Mouse (Mus musculus) limb, embryonic 10.5 days (tissue): ENCODE data around the gene Atoh8. TPM values are rescaled to one million over a fixed set of nuclear protein-coding genes. Genes with fewer than 3 reads are reported as not detected.

Experiments
- DNase-seq: peaks from one replicate; pipeline ENCODE4 v3.0.0-alpha.2; 2017; ENCODE audit warnings: low spot score
- H3K27ac ChIP-seq: fragments of 300-500 bp; sonication (generic); 2 replicates; pipeline ENCODE4 v1.5.1; 2016; ENCODE audit warnings: mild to moderate bottlenecking
- H3K27me3 ChIP-seq: fragments of 300-500 bp; sonication (generic); 2 replicates; pipeline ENCODE4 v1.6.1; 2016; ENCODE audit warnings: low read depth, mild to moderate bottlenecking; ENCODE audit not compliant: poor library complexity, severe bottlenecking
- H3K36me3 ChIP-seq: fragments of 300-500 bp; sonication (generic); 2 replicates; pipeline ENCODE4 v1.6.1; 2016; ENCODE audit warnings: mild to moderate bottlenecking, moderate library complexity
- H3K4me1 ChIP-seq: fragments of 300-500 bp; sonication (generic); 2 replicates; pipeline ENCODE4 v1.6.1; 2016
- H3K4me3 ChIP-seq: fragments of 300-500 bp; sonication (generic); 2 replicates; pipeline ENCODE4 v1.5.1; 2016; ENCODE audit warnings: mild to moderate bottlenecking, moderate library complexity
- H3K9me3 ChIP-seq: fragments of 300-500 bp; sonication (generic); replicated peaks from 2 replicates; pipeline ENCODE4 v1.6.1; 2016; ENCODE audit warnings: mild to moderate bottlenecking
- WGBS: fragments of 180-500 bp; shearing (Covaris S2); methylation state at CpG from one replicate; pipeline ENCODE4 v1.1.7; 2016; 5-methylcytosine and 5-hydroxymethylcytosine counted together
- polyA plus RNA-seq: library from polyadenylated mRNA; unstranded; fragments of >200 nt; fragmentation: Nextera tagmentation; extraction: Ambion mirVana; gene quantifications from 2 replicates; pipeline ENCODE4 v1.2.1, GENCODE M21; 2016

Atoh8 gene
- polyA plus RNA-seq, 1 experiment from 2014 or later: 24.9 TPM

DNA sequence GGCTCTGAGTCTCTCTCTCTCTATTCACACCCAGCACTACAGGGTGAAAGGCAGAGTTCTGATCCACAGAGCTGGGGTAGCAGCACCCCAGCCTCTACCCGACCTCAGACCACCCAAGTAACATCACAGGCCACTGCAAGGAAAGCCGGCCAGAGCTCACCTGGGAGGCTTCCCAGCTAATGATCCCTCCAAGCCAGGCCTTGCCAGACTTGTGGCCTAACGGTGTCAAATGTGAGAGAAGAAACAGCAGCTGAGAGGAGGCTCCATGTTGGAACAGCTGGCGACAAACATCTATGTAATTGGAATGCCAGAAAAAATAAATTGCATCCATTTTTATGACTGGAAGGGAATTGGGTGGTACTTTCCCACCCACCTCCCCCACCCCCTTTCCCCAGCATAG is 17.1 kb downstream of the Atoh8 start:
- Histone ChIP-seq H3K36me3 (peaks cover 6% of the 10 kb centered on the region; the same call in 1 of the 2 replicates), H3K27me3 (peaks cover 10% of the 10 kb centered on the region), H3K4me3 (no peak overlapping the region), H3K4me1 (peaks cover 99% of the 10 kb centered on the region), H3K27ac (peak overlapping the region; percentile 81), H3K9me3 (no peaks in the 10 kb centered on the region)
- WGBS: 12% methylated on average over 4 of the region's 4 CpGs
- DNase-seq: no peak

DNA sequence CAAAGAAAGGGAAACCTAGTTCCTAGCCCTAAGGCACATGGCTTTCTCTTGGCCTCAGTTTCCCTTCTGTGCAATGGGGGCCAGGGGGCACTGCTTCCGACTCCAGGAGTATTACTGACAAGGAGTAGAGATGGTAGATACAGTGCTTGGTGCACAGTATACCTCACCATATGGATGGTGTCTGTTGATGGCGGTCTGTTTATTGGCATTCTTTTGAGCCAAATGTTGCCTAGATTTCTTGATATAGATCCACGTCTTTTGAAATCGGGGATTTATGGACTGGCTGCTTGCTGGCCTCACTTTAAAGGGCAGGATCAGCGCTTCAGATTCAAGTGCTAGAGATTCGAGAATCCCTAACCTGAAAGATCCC is 18.0 kb downstream of the Atoh8 start:
- H3K27ac ChIP-seq: peak overlapping the region; percentile 81
- peak overlapping the region; percentile 28 for H3K4me3 ChIP-seq
- H3K4me1 ChIP-seq: peaks cover 99% of the 10 kb centered on the region
- 39% methylated on average over 6 of the region's 6 CpGs for WGBS
- no peaks in the 10 kb centered on the region for H3K9me3 ChIP-seq
- peaks cover 9% of the 10 kb centered on the region for H3K27me3 ChIP-seq
- H3K36me3 ChIP-seq: peaks cover 6% of the 10 kb centered on the region; the same call in 1 of the 2 replicates
- no peak for DNase-seq

DNA sequence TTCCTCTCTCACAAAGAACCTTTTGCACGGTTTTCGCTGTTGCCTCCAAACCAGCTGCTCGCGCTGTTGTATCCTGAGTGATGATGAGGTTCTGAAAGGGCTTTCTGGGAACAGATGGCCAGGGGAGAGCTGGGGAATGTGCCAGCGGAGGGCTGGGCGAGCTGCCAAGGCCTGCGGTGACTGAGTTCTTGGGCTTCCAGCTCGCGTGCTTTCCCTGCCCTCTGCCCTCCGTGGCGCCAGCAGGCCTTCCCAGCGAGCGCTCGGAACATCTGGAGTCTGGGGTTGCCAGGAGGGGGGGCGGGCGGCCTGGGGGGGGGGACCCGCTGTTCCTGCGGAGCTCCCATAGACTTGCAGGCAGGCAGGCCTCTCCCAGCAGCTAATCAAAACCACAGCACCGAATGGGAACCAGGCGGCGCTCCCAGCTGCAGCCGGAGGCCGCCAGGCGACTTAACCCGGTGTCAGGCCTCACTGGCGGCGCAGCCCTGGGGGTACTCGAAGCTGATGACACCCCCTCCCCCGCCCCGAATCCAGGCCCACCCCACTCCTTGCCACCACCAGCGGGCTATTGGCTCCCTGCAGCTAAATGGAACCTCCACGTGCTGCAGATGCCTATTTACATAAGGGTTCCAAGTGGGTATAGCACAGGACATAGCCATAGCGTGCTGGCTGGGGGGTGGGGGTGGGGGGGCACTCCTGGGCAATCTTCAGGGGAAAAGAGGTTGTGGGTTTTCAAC is 18.5 kb downstream of the Atoh8 start:
- peaks cover 9% of the 10 kb centered on the region for H3K27me3 ChIP-seq
- peak overlapping the region; percentile 81 for H3K27ac ChIP-seq
- H3K4me3 ChIP-seq: peak overlapping the region; percentile 28
- peaks cover 6% of the 10 kb centered on the region; the same call in 1 of the 2 replicates for H3K36me3 ChIP-seq
- H3K9me3 ChIP-seq: no peaks in the 10 kb centered on the region
- DNase-seq: peak; percentile 97
- peaks cover 99% of the 10 kb centered on the region for H3K4me1 ChIP-seq
- under 1% methylated on average over 33 of the region's 33 CpGs for WGBS

DNA sequence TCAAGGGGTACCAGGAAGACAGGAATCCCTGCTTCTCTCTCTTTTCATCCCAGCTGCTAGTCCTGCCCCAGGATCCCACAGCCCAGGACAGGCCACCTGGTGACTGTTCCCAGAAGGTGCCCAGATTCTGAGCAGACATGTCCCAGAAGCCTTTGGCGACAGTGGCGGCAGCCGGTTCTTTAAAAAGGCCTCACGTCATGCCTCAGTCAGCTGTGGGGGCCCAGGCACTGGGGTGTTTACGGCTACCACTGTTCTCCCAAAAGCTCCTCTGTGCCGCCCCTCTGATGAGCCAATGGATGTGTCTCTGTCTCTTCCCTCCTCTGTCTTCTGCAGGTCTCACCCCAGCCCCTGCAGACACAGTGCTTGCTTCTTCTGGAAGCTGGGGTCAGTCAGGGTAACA is 19.8 kb downstream of the Atoh8 start:
- Histone ChIP-seq H3K36me3 (peaks cover 14% of the 10 kb centered on the region), H3K4me3 (peak overlapping the region; percentile 29; the same call in 1 of the 2 replicates), H3K9me3 (no peaks in the 10 kb centered on the region), H3K27ac (peak overlapping the region; percentile 81), H3K4me1 (peaks cover 98% of the 10 kb centered on the region), H3K27me3 (peaks cover 12% of the 10 kb centered on the region)
- DNase-seq: no peak
- WGBS: 19% methylated on average over 6 of the region's 6 CpGs

DNA sequence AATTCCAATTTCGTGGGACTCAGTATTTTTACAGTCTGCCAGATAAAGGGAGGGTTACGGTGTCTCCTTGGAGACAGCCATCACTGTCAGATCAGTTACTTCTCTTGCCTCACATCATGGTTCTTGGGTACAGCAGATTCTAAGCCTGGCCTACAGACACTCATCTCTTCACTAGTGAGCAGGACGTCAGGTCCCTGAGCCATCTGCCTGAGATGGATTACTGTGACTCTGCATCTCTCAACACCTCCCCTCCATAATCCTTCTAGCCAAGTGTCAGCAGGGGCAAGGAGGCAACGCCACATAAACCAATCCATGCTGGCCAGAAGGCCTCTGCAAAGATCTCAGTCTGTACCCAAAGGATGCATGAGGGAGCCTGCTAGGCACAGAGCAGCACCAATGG is 24.0 kb downstream of the Atoh8 start:
- Histone ChIP-seq H3K4me3 (no peak overlapping the region), H3K27me3 (peaks cover 17% of the 10 kb centered on the region), H3K36me3 (peaks cover 40% of the 10 kb centered on the region), H3K9me3 (no peaks in the 10 kb centered on the region), H3K4me1 (peaks cover 83% of the 10 kb centered on the region), H3K27ac (0 out of 2 replicates have a peak overlapping the region, but pooled peaks have one; percentile 4)
- 62% methylated on average over 4 of the region's 4 CpGs for whole genome bisulfite sequencing
- DNase-seq: no peak

DNA sequence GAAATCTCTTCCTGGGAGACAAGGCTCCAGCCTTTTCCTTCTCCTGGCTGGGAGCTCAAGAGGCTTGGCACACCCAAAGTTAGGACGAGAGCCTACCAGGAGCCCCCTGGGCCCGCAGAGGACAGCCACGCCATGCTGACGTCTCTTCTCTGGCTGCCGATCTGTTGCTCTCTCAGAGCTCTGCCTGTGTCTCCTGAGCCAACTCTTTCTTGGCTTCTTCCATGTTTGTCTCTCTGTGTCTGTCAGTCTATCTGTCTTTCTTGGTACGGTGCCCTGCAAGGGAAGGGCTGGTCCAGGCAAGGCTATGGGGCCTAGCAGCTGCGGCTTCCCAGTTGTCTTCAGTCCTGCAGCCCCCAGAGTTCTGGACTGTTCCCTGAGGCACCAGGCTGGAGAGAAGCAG is 24.6 kb downstream of the Atoh8 start:
- no peak overlapping the region for H3K4me3 ChIP-seq
- H3K36me3 ChIP-seq: peaks cover 45% of the 10 kb centered on the region
- H3K27me3 ChIP-seq: peaks cover 17% of the 10 kb centered on the region
- peaks cover 83% of the 10 kb centered on the region for H3K4me1 ChIP-seq
- H3K9me3 ChIP-seq: no peaks in the 10 kb centered on the region
- 0 out of 2 replicates have a peak overlapping the region, but pooled peaks have one; percentile 20 for H3K27ac ChIP-seq
- WGBS: 89% methylated on average over 7 of the region's 7 CpGs
- DNase-seq: no peak

DNA sequence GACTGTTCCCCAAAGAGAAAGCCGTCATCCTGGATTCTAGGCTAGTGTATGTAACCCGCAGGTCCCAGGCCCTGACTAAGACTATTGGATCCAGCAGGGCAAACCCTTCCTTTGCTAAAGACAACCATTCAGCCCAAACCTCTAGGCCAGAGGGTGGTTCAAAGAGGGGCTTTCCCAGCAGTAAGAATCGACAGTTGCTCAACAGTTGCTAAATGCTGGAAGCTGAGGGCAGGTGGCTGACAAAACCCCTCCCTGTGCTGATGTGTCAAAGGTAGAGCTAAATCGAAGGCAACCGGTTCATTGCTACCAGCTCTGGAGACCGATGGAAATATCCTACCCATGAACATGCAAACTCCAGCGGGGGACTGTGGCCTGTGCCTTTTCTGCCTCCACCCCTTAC is 25.6 kb downstream of the Atoh8 start:
- Histone ChIP-seq H3K27ac (no peak overlapping the region), H3K36me3 (peaks cover 56% of the 10 kb centered on the region), H3K4me3 (no peak overlapping the region), H3K9me3 (no peaks in the 10 kb centered on the region), H3K27me3 (peaks cover 17% of the 10 kb centered on the region), H3K4me1 (peaks cover 83% of the 10 kb centered on the region)
- DNase-seq: no peak
- WGBS: 92% methylated on average over 7 of the region's 7 CpGs

DNA sequence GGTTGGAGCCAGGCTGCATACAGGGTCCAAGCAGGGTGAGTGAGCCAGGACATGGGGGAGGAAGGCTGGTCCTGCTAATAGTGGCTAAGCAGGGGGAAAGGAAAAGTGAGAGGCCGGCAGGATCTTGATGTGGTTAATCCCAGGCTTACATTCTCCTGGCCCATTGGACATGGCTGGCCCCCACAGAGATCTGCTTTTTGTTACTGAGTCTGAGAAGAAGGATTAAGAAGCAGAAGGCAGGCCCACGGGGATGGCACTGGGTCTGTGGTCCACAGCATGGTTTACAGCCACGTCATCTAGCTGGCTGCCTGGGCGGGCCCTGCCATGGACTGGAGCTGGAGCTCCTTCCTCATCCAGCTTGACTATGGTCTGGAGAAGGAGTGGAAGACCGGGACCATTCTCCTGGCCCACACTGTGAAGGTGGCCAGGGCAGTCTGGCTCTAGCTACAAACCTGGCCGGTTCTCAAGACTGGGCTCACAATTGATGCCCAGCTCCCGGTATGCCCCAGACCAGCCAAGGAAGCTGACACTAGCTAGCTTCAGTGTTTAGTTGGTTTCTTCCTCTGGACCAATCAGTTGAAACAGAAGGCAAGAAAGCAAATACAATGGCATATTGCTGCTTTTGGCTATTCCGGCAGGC is 26.9 kb downstream of the Atoh8 start:
- H3K4me3 ChIP-seq: no peak overlapping the region
- H3K9me3 ChIP-seq: no peaks in the 10 kb centered on the region
- H3K27me3 ChIP-seq: peaks cover 17% of the 10 kb centered on the region
- H3K4me1 ChIP-seq: peaks cover 74% of the 10 kb centered on the region
- H3K36me3 ChIP-seq: peaks cover 68% of the 10 kb centered on the region
- WGBS: 81% methylated on average over 8 of the region's 8 CpGs
- no peak for DNase-seq
- H3K27ac ChIP-seq: peak overlapping the region; percentile 10; the same call in 1 of the 2 replicates

DNA sequence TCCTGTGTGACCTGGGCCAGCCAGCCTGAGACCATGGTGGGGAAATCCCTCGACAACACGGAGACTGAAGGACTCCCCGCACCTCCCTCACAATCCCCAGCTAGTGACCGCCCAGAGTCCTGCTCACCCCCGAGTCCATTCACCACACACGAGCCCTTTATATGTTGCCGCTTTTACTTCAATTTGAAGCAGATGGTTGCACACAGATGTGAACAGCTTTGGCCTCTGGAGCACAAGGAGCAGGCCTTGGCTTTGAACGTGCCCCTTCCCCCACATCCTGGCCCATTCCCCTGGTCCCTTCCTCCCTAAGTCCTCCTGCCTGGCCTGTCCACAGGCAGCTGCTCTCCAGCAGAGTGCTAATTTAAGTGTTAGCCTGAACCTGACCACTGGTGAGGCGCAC is 29.4 kb downstream of the Atoh8 start:
- WGBS: 48% methylated on average over 9 of the region's 9 CpGs
- Histone ChIP-seq H3K36me3 (peaks cover 66% of the 10 kb centered on the region), H3K4me1 (peaks cover 65% of the 10 kb centered on the region), H3K27me3 (peaks cover 14% of the 10 kb centered on the region; the same call in 1 of the 2 replicates), H3K27ac (peak overlapping the region; percentile 32), H3K9me3 (no peaks in the 10 kb centered on the region), H3K4me3 (no peak overlapping the region)
- DNase-seq: peak; percentile 52

DNA sequence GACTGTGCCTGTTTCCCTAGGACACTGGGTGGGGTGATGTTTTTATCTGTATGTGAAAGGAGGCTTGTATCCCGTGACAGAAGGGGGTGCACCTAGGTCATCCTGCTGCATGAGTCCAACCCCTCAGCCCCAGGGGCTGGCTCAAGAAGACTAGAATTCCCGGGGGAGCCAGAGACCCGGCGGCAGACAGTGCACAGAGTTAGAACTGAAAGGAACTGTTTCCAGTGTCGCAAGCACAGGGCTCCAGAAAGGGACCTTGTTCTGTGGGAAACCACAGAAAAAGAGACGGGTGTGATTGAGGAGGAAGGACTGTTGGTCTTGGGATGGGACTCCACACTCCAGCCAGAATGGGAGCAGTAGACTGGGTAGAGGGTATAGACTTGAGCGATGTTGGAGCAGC is 30.5 kb downstream of the Atoh8 start:
- Histone ChIP-seq H3K27me3 (peaks cover 7% of the 10 kb centered on the region; the same call in 1 of the 2 replicates), H3K9me3 (no peaks in the 10 kb centered on the region), H3K36me3 (peaks cover 57% of the 10 kb centered on the region), H3K4me1 (peaks cover 73% of the 10 kb centered on the region), H3K4me3 (no peak overlapping the region), H3K27ac (peak overlapping the region; percentile 32; the same call in 1 of the 2 replicates)
- DNase-seq: no peak
- WGBS: 88% methylated on average over 7 of the region's 7 CpGs

DNA sequence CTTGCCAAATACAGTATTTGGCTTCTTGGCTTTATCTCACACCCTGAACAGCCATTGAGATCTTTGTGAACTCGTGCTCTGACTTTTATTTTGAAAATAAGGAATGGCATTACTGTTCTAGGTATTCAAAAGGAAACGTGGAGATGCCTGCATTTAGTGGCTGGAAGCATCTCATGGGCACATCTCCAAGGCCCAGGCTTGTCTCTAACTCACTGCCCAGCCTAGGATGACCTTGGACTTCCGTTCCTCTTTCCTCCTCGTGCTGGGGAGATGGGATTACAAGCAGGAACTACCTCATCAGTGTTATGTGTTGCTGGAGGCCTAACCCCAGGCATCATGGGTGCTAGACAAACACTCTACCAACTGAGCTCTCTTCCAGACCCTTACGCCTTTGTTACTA is 32.1 kb downstream of the Atoh8 start:
- no peak overlapping the region for H3K4me3 ChIP-seq
- peaks cover 7% of the 10 kb centered on the region; the same call in 1 of the 2 replicates for H3K27me3 ChIP-seq
- H3K4me1 ChIP-seq: peaks cover 66% of the 10 kb centered on the region
- H3K27ac ChIP-seq: no peak overlapping the region
- peaks cover 49% of the 10 kb centered on the region for H3K36me3 ChIP-seq
- H3K9me3 ChIP-seq: no peaks in the 10 kb centered on the region
- DNase-seq: no peak
- WGBS: 85% methylated on average over 5 of the region's 5 CpGs

DNA sequence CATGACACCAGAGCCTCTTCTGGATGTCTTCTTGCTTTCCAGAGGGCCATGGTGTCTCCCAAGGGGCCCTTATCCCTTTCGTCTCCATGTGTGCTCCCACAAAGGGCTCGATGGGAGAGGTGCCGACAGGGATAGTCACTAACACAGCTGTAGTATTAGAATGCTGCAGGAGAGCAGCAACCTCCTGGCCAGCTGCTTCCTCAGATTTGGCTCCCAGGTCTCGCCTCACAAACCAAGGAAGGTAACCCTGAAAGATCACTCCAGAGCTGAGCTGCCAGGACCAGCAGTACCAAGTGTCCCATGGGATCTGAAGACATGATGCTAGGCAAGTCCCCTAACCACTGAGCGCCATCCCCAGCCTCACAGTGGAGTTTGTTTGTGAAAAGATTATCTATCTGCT is 32.6 kb downstream of the Atoh8 start:
- Histone ChIP-seq H3K27ac (0 out of 2 replicates have a peak overlapping the region, but pooled peaks have one; percentile 11), H3K36me3 (peaks cover 44% of the 10 kb centered on the region), H3K27me3 (peaks cover 7% of the 10 kb centered on the region; the same call in 1 of the 2 replicates), H3K4me1 (peaks cover 62% of the 10 kb centered on the region), H3K4me3 (no peak overlapping the region), H3K9me3 (no peaks in the 10 kb centered on the region)
- WGBS: 84% methylated on average over 5 of the region's 5 CpGs
- DNase-seq: no peak

DNA sequence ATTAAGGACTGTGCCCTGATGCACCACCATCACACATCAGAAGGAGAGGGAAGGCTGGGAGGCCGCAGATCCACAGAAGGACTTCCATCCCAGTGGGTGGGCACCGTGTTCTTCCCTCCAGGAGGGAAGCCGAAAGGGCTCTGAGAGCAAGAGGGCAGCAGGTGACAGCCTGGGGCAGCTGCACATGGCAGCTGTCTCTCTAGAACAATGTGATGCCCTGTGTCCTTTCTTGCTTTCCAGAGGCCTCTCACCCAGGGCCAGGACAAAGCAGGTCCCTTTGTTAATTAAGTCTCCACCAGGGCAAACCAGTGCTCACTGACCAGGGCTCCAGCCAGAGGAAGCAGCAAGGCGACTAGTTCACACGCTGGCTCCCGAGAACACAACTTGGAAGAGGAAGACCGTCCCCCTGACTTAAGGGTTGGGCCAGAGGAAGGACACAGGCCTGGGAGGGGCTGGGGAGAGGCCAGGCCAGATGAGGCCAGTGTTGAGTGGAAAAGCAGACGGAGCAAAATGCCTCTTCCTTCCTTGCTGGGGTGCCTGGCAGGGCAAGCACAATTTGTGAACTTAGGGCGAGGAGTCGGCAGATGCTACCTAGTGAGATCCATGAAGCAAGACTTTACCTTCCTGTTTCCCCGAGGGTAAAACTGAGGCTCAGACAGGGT is 34.7 kb downstream of the Atoh8 start:
- H3K36me3 ChIP-seq: peaks cover 24% of the 10 kb centered on the region
- no peak overlapping the region for H3K4me3 ChIP-seq
- H3K4me1 ChIP-seq: peaks cover 44% of the 10 kb centered on the region
- peaks cover 7% of the 10 kb centered on the region; the same call in 1 of the 2 replicates for H3K27me3 ChIP-seq
- peak overlapping the region; percentile 69 for H3K27ac ChIP-seq
- 31% methylated on average over 11 of the region's 11 CpGs for WGBS
- DNase-seq: peak; percentile 38
- H3K9me3 ChIP-seq: no peaks in the 10 kb centered on the region
